Mouse (Mus musculus) bone marrow macrophage, adult 2 months (primary cell): ENCODE measurements around the gene Washc4.

Experiments
- CTCF ChIP-seq: IDR thresholded peaks from 2 replicates; pipeline ENCODE4 v1.5.1; 2012; ENCODE audit warnings: low read depth, mild to moderate bottlenecking, low read length, moderate library complexity
- POLR2A ChIP-seq: IDR thresholded peaks from 2 replicates; pipeline ENCODE4 v1.6.1; 2012; ENCODE audit warnings: mild to moderate bottlenecking, low read depth, low read length, borderline replicate concordance

- TF ChIP-seq POLR2A (no peak), CTCF (no peak)
Measured at GRCm38 (mm10) chr10:83620350-83621055, 77.0 kb downstream of the Washc4 start.
